Mouse (Mus musculus) heart, adult 18-20 months (tissue): ENCODE data around the gene Gm19668. TPM values are rescaled to one million over a fixed set of nuclear protein-coding genes. Genes with fewer than 3 reads are reported as not detected.
A peak's percentile ranks its signal among the peaks of the same experiment; 100 is the strongest.
"Not testable (repeated sequence)": the region's sequence is repeated elsewhere in the genome, so short reads cannot be mapped to it uniquely, and the experiment has no call there.

ENCODE experiments used
- DNase-seq, 2 experiments: peaks; one replicate each; pipeline ENCODE4 v3.0.0; 2021 to 2022; ENCODE audit warnings: mixed read lengths in 1 of 2
- long read RNA-seq, 2 experiments: library from polyadenylated mRNA; stranded (forward); transcript quantifications; one replicate each; pipeline ENCODE4 v2.0.0; 2021
- total RNA-seq, 2 experiments: library from RNA; stranded (reverse); gene quantifications; 2 replicates each; pipeline ENCODE4 v1.2.3; 2021

Gene Gm19668
- not detected for total RNA-seq
- long read RNA-seq, experiment 1, result 0 reads
- long read RNA-seq, experiment 2, result 0 reads

DNA sequence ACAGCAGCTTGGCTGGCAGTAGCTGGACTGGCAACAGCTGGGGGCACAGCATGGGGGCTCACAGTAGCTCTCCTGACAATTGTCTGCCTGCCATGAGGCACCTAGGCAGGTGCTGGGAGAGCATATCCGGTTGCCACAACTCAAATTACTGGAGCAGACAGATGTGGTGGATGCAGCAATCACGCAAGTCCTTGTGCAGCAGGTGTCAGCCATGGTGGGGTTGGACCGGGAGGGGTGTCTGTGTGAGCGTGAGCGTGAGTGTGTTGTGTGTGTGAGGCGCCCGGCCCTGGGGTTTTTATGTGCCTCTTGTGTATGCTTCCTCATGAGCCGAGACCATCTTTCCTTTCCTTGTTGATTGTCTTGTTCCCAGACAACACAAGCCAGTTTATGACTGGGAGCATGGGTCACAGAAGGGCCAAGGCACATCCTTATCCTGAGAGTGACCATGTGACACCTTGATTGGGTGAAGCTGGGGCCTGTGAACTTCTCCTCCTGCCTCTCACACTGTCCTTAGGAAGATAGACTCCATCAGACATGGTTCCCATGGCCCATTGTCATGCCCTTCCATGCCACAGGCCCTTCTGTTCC lies at the start of gene Gm19668:
Gene Gm19668 (minus strand): TSS at position 213 of the 588 bp plus-strand sequence.
- no peak for DNase-seq

DNA sequence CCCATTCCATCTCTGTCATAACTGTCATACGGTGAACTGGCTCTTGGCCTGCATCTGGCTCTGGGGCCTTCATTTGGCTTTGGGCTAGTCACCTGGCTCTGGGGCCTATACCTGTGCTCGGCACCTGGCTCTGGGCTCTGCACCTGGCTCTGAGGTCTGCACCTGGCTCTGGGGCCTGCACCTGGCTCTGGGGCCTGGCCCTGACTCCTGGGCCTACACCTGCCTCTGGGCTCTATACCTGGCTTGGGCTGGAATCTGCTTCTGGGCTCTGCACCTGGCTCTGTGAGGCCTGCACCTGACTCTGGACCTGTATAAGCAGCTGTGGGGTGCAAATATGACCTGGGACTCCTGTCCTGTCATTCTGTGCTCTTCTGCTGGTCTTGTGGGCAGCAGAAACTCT lies 48.6 kb upstream of the Gm19668 start:
- no peak for DNase-seq

DNA sequence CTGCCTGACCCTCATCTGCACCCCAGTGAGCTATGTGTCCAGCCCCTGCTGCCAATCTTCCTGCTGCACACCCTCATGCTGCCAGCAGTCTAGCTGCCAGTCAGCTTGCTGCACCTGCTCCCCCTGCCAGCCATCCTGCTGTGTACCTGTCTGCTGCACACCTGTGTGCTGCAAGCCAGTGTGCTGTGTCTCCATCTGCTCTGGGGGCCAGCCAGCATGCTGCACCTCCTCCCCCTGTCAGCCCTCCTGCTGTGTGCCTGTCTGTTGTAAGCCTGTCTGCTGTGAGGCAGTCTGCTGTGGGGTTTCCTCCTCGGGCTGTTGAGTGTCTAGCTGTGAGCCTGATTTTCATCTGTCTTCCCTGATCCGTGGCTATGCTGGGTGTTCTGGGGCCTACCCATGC lies 48.0 kb upstream of the Gm19668 start:
- DNase-seq, result no peak

DNA sequence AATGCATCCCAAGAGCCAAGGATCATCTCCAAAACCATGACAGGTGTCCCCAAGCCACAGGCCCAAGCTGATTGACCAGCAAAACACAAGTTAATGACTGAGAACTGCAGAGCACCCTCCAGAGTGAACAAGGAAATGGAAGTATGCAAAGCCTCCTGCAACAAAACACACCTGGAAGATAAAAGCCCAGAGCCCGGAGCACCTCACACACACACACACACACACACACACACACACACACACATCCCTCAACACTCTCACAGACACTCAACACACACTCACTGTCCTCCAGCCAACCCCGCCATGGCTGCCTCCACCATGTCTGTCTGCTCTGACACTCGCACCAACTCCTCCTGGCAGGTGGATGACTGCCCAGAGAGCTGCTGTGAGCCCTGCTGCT lies 47.6 kb upstream of the Gm19668 start, which contains the start of gene Gm36176:
Gene Gm36176 (plus strand): TSS at position 301 of the 400 bp plus-strand sequence.
- DNase-seq, result no peak

DNA sequence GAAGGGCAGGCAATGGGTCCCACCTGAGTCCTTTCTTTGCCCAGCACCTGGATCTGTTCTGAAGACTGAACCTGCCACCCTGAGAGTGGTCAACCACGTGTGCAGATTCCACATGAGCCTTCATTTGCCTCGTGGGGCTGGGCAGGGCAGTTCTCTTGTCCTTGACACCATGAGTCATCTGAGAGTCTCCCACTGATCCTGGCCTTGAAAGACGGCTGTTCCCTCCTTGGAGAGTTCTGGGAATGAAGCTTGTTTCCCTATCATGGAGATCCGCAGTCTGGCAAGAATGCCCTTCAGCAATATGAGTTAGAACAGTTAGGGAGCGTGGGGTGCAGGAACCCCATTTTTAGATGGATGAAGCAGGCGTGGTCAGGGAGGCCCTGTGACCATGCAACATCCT lies 40.1 kb upstream of the Gm19668 start:
- DNase-seq, result no peak

DNA sequence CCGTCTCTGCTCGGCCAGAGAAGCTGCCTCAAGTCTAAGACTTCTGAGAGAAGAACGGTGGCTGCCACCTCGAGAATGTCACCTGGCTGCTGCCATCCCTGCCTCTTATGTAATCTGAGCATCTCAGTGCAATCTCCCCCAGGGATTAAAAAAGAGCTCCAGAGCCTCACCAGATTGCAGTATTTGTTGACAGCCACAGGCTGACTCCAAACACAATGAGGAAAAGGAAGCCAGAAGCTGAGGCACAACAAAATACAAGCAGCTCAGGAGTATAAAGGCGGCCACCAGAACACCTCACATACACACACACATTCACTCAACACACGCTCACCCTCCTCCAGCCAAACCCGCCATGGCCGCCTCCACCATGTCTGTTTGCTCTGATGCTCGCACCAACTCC lies 36.7 kb upstream of the Gm19668 start, which contains the start of gene Krtap10-10:
Gene Krtap10-10 (plus strand): TSS at position 301 of the 400 bp plus-strand sequence.
- DNase-seq, result no peak

DNA sequence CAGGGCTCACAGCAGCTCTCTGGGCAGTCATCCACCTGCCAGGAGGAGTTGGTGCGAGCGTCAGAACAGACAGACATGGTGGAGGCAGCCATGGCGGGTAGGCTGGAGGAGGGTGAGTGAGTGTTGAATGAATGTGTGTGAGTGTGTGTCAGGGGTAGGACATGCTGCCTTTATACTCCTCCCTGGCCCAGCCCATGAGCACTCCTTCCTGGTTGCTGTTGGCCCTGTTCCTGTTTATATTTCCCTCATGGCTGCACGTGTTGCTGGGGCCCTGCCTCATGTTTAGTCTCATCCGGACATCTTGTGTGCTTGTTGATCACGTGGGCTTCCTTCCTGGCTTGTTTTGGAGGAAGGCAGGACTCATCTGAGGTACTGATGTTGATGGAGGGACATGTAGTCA lies 28.0 kb upstream of the Gm19668 start, which contains the start of gene Krtap10-4:
Gene Krtap10-4 (minus strand): TSS at position 145 of the 400 bp plus-strand sequence.
- DNase-seq, result no peak

DNA sequence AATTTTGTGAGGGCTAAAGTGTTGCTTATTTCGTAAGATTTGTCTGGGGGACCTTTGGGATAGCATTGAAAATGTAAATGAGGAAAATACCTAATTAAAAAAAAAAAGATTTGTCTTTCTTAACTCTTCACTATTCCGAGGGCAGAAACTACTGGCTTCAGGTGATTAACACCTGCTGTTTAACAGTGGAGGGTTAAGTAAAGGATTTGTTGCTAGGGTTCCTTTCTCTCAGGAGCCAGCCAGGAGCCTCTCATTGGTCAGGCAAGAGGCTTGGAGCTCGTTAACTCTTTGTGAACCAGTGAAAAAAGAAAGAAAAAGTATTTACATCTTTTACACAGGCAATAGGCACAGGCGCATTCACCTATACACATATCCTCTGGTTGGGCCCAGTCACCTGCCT lies 20.3 kb upstream of the Gm19668 start:
- DNase-seq, result no peak

DNA sequence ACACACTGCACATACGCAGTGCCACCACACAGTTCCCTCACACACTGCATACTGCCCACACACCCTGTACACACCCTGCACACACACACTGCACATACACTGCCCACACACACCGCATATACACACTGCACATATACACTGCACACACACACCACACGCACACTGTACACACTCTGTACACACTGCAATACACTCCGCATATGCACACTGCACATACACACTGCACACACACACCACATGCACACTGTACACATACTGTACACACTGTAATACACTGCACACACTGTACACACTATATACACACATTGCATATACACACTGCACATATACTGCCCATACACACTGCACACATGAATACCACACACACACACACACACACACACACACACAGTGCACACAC lies 19.6 kb upstream of the Gm19668 start:
- no peak for DNase-seq

DNA sequence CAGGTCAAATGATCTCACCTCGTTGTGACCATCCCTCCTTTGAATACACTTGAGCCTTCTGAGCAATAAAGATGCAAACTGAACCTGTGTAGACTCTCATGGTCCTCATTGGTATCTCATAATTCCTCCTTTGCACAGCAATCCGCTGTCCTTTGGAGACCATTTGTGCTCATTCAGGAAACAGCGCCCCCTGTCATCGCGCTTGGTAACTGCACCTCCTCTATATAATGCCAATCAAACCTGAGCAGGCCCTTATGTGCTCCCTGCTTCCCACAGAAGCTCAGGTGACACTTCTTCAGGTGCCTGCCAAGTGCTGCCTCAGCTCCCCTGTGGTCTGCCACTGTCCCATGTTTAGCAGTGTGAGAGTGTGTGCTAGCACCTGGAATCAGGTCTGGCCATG lies 16.6 kb upstream of the Gm19668 start:
- DNase-seq, result peak in 1 of 2 experiments; percentile 31

DNA sequence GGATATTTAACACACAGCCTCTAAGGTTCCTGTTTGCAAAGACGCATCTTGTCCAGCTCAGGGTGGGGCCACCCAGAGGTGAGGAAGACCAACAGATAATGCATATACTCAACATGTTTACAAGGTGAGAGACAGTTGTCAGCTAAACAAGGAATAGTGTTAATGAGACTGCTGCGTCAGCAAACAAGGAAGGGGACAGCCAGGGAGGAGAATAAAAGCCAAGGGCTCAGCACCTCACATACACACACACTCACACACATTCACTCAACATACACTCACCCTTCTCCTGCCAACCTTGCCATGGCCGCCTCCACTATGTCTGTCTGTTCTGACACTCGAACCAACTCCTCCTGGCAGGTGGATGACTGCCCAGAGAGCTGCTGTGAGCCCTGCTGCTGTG lies 15.4 kb upstream of the Gm19668 start, which contains the start of gene Gm2696:
Gene Gm2696 (plus strand): TSS at position 301 of the 400 bp plus-strand sequence.
- no peak for DNase-seq

DNA sequence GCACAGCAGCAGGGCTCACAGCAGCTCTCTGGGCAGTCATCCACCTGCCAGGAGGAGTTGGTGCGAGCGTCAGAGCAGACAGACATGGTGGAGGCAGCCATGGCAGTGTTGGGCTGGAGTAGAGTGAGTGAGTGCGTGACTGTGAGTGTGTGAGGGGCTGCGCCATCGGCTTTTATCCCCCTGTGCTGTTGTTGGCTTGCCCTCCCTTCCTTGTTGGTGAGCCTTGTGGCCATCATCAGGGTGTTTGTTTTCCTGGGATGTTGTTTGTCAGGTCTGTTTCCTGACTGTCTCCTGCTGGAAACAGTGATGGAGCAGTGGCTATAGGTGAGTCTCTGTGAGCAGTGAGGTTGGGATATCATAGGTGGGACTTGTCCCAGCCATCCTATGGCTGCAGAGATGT lies 12.8 kb upstream of the Gm19668 start, which contains the start of gene Gm9507:
Gene Gm9507 (minus strand): TSS at position 101 of the 400 bp plus-strand sequence.
- DNase-seq, result no peak

DNA sequence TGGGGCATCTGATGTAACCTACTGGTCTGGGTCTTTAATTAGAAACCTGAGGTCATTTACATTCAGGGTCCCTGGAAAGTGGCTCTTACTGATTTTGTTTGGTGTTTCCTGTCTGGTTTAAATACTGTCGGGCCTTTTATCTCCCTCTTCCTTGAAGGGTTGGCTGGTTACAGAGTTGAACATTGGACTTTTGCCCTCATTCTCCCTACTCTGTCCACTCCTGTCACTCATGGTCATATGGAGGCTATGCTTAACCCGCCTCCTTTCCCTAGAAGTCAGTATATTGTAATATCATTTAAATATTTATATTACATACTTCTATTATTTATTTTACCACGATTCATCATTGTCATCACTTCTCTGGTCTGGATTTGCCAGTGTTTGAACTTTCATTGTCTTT lies 5.2 kb upstream of the Gm19668 start:
- DNase-seq, result no peak

DNA sequence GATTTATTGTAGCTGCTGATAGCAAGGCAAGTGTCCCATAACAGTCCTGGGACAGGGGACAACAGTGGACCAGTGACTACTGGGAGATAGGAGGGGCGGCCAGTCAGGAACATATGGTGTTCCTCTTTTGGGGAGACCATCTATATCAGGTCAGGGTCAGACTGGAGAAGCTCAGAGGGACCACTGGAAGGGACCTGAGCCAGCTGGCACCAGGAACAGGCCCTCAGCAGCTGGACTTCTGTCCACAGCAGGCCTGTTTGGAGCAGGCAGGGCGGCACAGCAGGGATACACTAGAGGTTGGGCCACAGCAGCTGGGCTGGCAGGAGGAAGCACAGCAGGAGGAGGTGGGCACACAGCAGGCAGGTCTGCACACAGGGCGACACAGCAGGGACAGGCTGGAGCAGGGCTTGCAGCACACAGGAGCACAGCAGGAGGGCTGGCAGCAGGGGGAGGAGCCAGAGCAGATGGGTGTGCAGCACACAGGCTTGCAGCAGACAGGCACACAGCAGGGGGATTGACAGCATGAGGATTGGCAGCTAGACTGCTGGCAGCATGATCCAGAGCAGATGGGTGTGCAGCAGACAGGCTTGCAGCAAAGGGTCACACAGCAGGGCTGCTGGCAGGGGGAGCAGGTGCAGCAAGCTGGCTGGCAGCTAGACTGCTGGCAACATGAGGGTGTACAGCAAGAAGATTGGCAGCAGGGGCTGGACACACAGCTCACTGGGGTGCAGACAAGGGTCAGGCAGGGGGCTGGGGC lies 591 bp downstream of the Gm19668 start:
- peak; percentile 6 to 7 for DNase-seq

DNA sequence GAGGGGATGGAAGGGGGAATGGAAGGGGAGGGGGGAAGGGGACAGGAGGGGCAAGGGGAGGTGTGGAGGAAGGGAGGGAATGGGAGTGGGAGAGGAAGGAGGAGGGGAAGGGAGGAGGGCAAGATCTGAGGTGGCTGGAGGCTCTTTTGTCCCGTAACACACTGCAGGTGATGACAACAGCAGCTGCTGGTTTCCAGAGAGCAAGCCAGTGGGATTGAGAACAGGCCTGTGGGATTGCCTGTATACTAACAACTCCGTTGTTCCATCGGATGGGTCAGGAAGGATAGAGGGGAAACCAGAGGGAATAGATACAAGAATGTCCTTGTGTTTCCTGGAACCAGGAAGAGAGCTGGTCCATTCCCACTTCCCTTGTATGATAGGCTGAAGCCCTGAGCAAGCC lies 1.3 kb downstream of the Gm19668 start:
- peak; percentile 11 to 24 for DNase-seq

DNA sequence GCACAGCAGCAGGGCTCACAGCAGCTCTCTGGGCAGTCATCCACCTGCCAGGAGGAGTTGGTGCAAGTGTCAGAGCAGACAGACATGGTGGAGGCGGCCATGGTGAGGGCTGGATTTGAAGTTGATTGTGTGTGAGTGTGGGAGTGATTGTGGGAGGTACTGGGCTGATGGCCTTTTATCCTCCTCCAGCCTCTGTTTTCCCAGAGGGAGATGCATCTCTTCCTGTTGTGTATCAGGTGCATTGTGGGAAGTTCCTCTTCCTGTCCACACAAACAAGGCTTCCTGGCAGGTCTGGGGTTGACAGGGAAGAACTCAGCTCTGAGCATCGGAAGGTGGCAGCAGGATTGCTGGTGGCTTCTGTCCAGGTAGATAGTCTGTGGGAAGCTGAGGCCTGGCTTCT lies 4.0 kb downstream of the Gm19668 start, which contains the start of gene Gm9639:
Gene Gm9639 (minus strand): TSS at position 101 of the 400 bp plus-strand sequence.
- no peak for DNase-seq

DNA sequence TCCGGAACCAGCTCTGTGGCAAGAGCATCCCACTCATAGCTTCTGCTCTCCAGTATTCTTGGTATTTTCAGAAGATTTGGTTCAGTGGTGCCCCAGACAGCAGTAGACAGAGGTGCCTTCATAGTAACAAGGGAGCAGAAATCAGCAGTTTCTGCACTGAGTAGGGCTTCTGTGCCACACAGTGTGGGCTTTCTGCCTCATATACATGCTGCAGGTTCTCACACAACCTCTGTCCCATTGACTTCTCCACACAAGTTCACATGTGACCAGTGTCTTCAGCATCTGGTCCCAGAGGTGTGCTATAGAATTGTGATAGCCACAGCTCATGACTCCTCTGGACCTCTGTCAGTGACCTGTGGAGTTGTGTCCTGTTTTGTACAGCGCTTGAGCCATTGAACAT lies 10.3 kb downstream of the Gm19668 start:
- DNase-seq, result no peak

DNA sequence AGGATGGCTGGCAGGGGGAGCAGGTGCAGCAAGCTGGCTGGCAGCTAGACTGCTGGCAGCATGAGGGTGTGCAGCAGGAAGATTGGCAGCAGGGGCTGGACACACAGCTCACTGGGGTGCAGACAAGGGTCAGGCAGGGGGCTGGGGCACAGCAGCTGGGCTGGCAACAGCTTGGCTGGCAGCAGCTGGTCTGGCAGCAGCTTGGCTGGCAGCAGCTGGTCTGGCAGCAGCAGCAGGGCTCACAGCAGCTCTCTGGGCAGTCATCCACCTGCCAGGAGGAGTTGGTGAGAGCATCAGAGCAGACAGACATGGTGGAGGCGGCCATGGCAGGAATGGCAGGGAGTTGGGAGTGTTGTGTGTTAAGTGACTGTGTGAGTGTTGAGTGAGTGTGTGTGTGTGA lies 11.1 kb downstream of the Gm19668 start, which contains the start of gene Gm7137:
Gene Gm7137 (minus strand): TSS at position 325 of the 400 bp plus-strand sequence.
- DNase-seq, result peak in 1 of 2 experiments; percentile 32

DNA sequence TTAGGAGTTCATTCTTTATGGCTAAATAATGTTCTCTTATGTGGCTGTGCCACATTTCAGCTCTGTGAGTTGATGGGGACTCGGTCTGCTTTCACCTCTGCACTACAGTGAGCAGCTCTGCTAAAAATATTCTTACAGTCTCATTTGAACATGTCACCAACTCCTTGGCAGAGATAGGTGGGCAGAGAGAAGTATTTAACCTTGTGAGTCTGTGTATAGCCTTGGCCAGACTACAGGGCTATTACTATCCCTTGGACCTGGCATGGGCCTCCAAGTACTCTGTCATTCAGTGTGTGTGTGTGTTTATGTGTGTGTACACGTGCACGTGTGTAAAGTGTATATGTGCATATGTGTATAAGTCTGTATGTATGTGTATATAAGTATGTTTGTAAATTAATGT lies 15.5 kb downstream of the Gm19668 start:
- not testable (repeated sequence) for DNase-seq

DNA sequence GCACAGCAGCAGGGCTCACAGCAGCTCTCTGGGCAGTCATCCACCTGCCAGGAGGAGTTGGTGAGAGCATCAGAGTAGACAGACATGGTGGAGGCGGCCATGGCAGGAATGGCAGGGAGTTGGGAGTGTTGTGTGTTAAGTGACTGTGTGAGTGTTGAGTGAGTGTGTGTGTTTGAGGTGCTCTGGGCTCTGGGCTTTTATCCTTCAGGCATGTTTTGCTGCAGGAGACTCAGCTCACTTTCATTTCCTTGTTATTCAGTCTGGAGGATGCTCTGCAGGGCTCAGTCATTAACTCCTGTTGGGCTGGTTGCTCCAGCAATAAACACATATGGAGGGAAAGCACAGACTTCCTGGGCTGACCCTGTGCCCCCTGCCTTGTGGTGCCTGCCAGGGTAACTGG lies 16.5 kb downstream of the Gm19668 start, which contains the start of gene Gm3250:
Gene Gm3250 (minus strand): TSS at position 101 of the 400 bp plus-strand sequence.
- not testable (repeated sequence) for DNase-seq

DNA sequence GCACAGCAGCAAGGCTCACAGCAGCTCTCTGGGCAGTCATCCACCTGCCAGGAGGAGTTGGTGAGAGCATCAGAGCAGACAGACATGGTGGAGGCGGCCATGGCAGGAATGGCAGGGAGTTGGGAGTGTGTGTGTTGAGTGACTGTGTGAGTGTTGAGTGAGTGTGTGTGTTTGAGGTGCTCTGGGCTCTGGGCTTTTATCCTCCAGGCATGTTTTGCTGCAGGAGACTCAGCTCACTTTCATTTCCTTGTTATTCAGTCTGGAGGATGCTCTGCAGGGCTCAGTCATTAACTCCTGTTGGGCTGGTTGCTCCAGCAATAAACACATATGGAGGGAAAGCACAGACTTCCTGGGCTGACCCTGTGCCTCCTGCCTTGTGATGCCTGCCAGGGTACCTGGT lies 22.1 kb downstream of the Gm19668 start, which contains the start of gene Gm7138:
Gene Gm7138 (minus strand): TSS at position 101 of the 400 bp plus-strand sequence.
- not testable (repeated sequence) for DNase-seq

DNA sequence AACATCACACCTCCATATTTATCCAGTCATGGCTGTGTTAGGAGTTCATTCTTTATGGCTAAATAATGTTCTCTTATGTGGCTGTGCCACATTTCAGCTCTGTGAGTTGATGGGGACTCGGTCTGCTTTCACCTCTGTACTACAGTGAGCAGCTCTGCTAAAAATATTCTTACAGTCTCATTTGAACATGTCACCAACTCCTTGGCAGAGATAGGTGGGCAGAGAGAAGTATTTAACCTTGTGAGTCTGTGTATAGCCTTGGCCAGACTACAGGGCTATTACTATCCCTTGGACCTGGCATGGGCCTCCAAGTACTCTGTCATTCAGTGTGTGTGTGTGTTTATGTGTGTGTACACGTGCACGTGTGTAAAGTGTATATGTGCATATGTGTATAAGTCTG lies 26.8 kb downstream of the Gm19668 start:
- DNase-seq, result not testable (repeated sequence)

DNA sequence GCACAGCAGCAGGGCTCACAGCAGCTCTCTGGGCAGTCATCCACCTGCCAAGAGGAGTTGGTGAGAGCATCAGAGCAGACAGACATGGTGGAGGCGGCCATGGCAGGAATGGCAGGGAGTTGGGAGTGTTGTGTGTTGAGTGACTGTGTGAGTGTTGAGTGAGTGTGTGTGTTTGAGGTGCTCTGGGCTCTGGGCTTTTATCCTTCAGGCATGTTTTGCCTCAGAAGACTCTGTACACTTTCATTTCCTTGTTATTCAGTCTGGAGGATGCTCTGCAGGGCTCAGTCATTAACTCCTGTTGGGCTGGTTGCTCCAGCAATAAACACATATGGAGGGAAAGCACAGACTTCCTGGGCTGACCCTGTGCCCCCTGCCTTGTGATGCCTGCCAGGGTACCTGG lies 27.7 kb downstream of the Gm19668 start, which contains the start of gene Gm3238:
Gene Gm3238 (minus strand): TSS at position 101 of the 400 bp plus-strand sequence.
- not testable (repeated sequence) for DNase-seq
